Mouse (Mus musculus) heart, adult 11 months (tissue): ENCODE measurements around the gene Tbcd.

Source experiments
- DNase-seq: peaks from one replicate; pipeline ENCODE4 v3.0.0; 2022

The Tbcd gene

DNA sequence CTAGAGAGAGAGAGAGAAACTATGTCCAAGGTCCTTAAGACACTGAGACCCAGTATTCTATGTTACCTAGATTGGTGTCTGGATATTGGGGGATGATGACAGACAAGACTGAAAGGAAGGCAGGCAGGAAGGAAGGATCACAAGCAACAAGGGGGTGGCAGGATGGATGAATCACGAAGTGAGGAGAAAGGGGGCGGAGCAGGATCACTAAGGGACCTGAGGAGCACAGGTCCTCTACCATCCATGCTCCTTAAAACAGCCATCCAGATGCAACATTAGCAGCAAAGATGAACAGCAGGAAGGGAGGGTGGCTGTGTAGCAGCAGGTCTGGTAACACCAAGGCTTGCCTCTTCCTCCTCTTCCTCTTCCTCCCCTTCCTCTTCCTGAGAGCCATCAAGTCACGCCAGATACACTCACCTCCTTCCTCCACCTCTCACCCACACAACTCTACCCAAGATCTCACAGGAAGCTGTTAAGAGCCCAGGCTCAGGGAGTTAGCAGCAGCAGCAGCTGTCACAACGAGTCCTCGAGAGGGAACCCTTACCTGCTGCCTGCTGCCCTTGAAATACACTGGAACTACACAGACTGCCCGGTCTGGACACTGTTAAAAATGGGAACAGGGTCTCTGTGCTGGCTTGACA is 203.5 kb downstream of the Tbcd start:
- DNase-seq, result peak; percentile 85

DNA sequence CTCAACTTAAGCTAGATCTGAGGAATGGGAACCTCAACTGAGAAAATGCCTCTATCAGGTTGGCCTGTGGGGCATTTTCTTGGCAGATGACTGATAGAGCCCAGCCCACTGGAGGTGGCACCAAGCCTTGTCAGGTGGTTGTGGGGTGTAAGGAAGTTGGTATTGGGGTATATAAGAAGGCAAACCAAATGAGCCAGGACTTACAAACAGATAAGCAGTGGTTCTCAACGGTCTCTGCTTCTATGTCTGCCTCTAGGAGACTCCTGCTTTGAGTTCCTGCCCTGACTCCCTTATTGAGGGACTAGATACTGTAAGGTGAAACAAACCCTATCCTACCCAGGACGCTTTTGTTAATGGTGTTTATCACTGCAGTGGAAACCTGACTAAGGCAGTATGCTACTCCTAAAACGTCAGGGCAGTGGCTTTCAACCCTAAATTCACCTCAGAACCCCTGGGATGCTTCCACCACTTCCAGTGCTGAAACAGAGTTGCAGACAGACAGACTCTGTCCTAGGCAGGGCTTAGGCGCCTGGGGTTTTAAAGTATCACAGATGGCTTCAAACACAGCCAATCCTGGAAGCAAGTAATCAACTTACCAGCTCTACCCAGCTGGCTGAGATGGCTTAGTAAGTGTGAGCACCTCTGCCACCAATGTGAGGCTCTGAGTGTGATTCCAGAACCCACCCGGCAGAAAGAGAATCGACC is 204.2 kb downstream of the Tbcd start:
- peak; percentile 44 for DNase-seq

GRCm38 (mm10) chr11:121658151-121658550 is 206.4 kb downstream of the Tbcd start:
- peak; percentile 80 for DNase-seq

DNA sequence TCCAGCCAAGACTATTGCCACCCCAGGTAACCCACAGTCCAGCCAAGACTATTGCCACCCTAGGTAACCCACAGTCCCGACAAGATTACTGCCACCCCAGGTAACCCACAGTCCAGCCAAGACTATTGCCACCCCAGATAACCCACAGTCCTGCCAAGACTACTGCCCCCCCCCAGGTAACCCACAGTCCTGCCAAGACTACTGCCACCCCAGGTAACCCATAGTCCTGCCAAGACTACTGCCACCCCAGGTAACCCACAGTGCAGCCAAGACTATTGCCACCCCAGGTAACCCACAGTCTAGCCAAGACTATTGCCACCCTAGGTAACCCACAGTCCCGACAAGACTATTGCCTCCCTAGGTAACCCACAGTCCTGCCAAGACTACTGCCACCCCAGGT is 208.9 kb downstream of the Tbcd start:
- DNase-seq, result peak; percentile 69

GRCm38 (mm10) chr11:121661116-121661515 is 209.4 kb downstream of the Tbcd start:
- peak; percentile 80 for DNase-seq
